Mouse (Mus musculus) spleen, adult 12 weeks (tissue): ENCODE results near the gene Tsen34.
"Not testable (repeated sequence)": the region's sequence is repeated elsewhere in the genome, so short reads cannot be mapped to it uniquely, and the experiment has no call there.

Source experiments
- DNase-seq: peaks from one replicate; pipeline ENCODE4 v3.0.0; 2022; ENCODE audit warnings: low spot score

The Tsen34 gene

GRCm38 (mm10) chr7:3691919-3692318 is 744 bp upstream of the Tsen34 start:
- no peak for DNase-seq

DNA sequence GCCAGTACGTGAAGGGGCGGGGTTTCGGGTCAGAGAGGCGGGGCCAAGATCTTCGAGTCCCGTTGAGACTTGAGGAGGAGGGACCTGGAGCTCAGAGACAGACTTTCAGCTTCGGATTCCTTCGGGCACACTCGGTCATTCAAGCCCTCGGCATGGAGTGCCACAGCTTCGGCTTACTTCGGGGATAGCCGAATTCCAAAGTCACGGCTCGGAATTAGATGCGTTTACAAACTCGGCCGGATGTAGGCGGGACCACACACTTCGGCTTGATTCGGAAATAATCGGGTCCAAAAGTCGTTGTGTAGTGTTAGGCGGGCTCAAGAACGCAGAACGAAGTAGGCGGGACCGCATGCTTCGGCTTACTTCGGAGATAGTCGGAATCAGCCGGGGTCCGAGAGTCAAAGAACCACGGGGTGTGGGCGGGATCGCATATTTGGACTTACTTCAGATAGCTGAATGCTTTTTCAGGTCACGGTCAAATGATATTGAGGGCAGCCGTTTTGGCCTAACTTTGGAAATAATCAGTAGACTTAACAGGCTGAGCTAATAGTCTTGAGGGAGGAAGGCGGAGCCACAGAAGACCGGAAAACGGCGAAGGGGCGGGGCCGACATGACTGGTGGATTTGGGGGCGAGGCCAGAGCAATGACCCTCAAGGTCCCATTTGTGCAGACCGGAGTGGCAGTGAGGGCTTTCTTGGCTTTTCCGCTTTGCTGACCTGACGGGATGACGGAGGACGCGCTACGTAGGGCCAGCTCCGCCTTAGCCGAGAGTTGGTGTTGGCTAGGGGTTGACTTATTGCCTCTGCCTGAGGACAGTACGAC is 535 bp downstream of the Tsen34 start, which contains the start of gene Mboat7:
TSS of gene Mboat7 (minus strand) at position 537 of the 822 bp plus-strand sequence.
- peak; percentile 95 for DNase-seq

DNA sequence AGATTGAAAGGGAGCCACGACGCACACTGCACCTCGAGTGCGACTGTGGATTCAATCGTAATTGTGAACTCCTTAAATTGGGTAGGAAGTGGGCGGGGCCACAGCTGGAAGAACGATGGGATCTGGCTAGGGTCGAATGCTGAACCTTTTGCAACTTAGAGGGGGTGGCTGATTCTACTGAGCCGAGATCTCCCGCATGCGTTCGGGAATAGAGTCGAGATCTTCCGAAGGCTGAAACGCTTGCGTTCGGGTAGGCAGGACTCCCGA is 1.1 kb downstream of the Tsen34 start:
- DNase-seq = no peak

- DNase-seq = peak; percentile 52
Measured at GRCm38 (mm10) chr7:3694076-3694948, 1.6 kb downstream of the Tsen34 start.

- not testable (repeated sequence) for DNase-seq
Measured at GRCm38 (mm10) chr7:3694949-3695305, 2.3 kb downstream of the Tsen34 start.

GRCm38 (mm10) chr7:3698471-3698870 is 5.8 kb downstream of the Tsen34 start:
- DNase-seq = no peak

DNA sequence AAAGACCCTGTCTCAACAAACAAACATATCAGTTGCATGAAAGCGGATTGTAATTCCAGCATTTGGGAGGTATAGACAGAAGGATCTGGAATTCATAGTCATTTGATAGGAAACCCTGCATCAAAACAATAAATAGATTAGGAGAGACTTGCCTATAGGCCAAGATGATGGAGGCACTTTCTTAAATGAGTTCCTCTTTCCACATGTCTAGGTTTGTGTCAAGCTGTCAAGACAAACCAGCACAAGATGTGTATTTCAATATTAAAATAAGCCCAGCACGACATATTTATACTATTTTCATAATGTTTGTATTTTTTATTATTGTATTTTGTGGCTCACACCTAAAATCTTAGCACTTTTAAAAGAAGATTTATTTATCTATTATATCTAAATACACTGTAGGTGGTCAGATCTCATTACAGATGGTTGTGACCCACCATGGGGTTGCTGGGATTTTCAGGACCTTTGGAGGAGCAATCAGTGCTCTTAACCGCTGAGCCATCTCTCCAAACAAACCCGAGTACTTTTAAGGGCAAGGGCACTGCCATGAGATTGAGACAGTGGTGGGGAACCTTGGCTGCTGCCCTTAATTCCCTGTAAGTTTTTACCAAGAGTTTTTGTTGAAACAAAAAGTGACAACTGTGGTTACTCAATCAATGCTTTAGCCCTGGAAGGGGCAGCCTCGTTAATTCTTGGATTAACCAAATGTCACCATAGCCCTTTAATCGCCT is 10.7 kb downstream of the Tsen34 start:
- DNase-seq = no peak

- peak; percentile 86 for DNase-seq
Measured at GRCm38 (mm10) chr7:3703879-3704441, 11.3 kb downstream of the Tsen34 start, which contains the start of gene Rps9. Gene Rps9 (plus strand): TSS chr7:3703993.

- no peak for DNase-seq
Measured at GRCm38 (mm10) chr7:3704475-3704874, 11.8 kb downstream of the Tsen34 start.

GRCm38 (mm10) chr7:3705461-3705860 is 12.8 kb downstream of the Tsen34 start:
- DNase-seq = not testable (repeated sequence)

GRCm38 (mm10) chr7:3705911-3706310 is 13.2 kb downstream of the Tsen34 start:
- DNase-seq = no peak

- no peak for DNase-seq
Measured at GRCm38 (mm10) chr7:3706343-3706934, 13.8 kb downstream of the Tsen34 start.

GRCm38 (mm10) chr7:3707027-3707426 is 14.4 kb downstream of the Tsen34 start:
- no peak for DNase-seq

DNA sequence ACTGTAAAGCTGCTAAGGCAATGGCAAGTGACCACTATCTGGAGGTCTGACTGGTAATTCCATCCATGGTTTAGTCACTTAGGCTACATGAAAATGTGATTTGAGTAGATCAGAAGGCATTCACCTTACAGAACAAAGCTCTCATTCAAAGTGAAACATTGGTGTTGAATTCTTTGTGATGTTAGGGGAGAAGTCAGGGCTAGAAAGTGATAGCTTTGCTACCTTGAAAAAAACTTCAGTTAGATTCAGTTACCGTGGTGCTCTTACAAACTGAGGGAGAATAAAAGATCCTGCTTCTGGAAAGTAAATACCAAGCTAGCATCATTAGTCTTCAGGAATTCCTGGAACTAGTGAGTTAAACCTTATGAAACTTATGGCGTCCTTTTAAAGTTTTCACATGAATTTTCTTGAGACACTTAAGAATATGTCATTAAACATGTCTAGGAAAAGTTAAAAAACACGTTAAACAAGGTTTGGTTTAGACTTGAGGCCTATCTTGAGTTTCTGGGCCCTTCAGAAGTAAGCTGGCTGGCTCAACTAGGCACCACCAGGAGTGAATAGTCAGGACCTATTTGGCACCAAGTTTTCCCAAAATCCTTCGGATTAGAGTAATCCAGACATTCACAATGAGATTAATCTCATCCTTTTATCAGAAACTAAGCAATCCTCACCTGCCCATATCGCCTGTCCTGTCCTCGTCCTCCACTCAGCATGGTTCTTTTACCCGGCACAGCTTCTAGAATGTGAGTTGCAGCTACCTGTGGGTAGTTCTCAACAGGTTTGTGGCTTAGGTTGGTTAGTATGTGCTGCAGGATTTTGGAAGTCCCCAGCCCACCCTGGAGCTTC is 15.1 kb downstream of the Tsen34 start:
- DNase-seq = no peak

DNA sequence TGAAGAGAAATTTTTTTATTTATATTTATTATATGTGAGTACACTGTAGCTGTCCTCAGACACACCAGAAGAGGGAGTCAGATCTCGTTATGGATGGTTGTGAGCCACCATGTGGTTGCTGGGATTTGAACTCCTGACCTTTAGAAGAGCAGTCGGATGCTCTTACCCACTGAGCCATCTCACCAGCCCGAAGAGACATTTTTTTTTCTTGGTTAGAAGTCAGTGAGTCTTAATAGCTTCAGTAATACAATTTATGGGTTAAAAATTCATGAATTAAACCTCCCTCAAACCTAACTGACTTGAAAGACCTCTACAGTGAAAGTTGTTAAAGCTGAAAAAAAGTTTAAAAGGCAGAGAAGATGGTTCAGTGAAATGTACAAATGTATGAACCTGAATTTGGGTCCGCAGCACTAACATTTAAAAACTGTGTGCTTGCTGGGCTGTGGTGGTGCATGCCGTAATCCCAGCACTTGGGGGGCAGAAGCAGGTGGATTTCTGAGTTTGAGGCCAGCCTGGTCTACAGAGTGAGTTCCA is 15.9 kb downstream of the Tsen34 start:
- DNase-seq = not testable (repeated sequence)

DNA sequence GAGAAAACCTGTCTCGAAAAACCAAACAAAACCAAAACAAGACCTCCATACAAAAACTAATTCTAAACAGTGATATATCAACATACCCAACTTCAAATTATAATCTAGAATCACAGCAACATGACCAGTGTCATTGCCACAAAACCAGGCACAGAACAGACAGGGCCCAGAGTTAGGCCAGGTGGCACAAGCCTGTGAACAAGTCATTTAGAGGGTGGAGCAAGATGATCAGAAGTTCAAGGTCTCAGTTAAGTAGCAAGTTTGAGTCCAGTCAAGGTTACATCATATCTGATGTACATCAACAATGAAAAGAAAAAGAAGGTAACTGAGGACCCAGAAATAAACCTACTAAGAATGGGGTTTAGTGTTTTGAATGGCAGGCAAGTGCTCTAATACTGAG is 16.3 kb downstream of the Tsen34 start:
- DNase-seq = no peak

- no peak for DNase-seq
Measured at GRCm38 (mm10) chr7:3712264-3712942, 19.7 kb downstream of the Tsen34 start.

- DNase-seq = no peak
Measured at GRCm38 (mm10) chr7:3715249-3715648, 22.6 kb downstream of the Tsen34 start.

GRCm38 (mm10) chr7:3720268-3720667 is 27.6 kb downstream of the Tsen34 start, which contains the start of gene Pirb:
Gene Pirb (minus strand): TSS chr7:3720391.
- not testable (repeated sequence) for DNase-seq

GRCm38 (mm10) chr7:3725459-3725858 is 32.8 kb downstream of the Tsen34 start:
- DNase-seq = not testable (repeated sequence)
